Mouse (Mus musculus): ENCODE data around the gene Rhox3a2. TPM values are rescaled to one million over a fixed set of nuclear protein-coding genes. Genes with fewer than 3 reads are reported as not detected.

Rhox3a2 gene
- not detected for total RNA-seq (2023)

GRCm38 (mm10) chrX:37379728-37380127 lies at the start of gene Rhox3a2:
Gene Rhox3a2 (plus strand): TSS chrX:37380028.

GRCm38 (mm10) chrX:37390548-37390947 lies 10.7 kb downstream of the Rhox3a2 start, which contains the start of gene Rhox4a2:
Gene Rhox4a2 (plus strand): TSS chrX:37390848.

GRCm38 (mm10) chrX:37411767-37412166 lies 31.9 kb downstream of the Rhox3a2 start, which contains the start of gene Rhox2b:
Gene Rhox2b (plus strand): TSS chrX:37412067.

GRCm38 (mm10) chrX:37432194-37432593 lies 52.4 kb downstream of the Rhox3a2 start, which contains the start of gene Rhox4b:
Gene Rhox4b (plus strand): TSS chrX:37432494.

Other genes starting within 250 kb of the Rhox3a2 start
- gene Akap14, start 211.2 kb upstream of the Rhox3a2 start, total RNA-seq (2023): not detected
- 72.5 TPM for gene Ndufa1, start 188.9 kb upstream of the Rhox3a2 start, total RNA-seq (2023)
- 2.5 TPM for gene Rnf113a1, start 188.8 kb upstream of the Rhox3a2 start, total RNA-seq (2023)
- not detected for gene Gm9, start 169.0 kb upstream of the Rhox3a2 start, total RNA-seq (2023)
- not detected for gene Rhox1, start 157.8 kb upstream of the Rhox3a2 start, total RNA-seq (2023)
- not detected for gene Rhox2a, start 135.1 kb upstream of the Rhox3a2 start, total RNA-seq (2023)
- not detected for gene Rhox3a, start 130.1 kb upstream of the Rhox3a2 start, total RNA-seq (2023)
- not detected for gene Rhox4a, start 114.7 kb upstream of the Rhox3a2 start, total RNA-seq (2023)
- gene Rhox4a2, start 10.8 kb downstream of the Rhox3a2 start, total RNA-seq (2023): not detected
- gene Rhox2b, start 32.0 kb downstream of the Rhox3a2 start, total RNA-seq (2023): not detected
- gene Rhox4b, start 52.5 kb downstream of the Rhox3a2 start, total RNA-seq (2023): not detected
- not detected for gene Rhox2c, start 73.7 kb downstream of the Rhox3a2 start, total RNA-seq (2023)
- not detected for gene Rhox3c, start 78.6 kb downstream of the Rhox3a2 start, total RNA-seq (2023)
- not detected for gene Rhox4c, start 100.3 kb downstream of the Rhox3a2 start, total RNA-seq (2023)
- gene Rhox2d, start 113.4 kb downstream of the Rhox3a2 start, total RNA-seq (2023): not detected
- gene Rhox4d, start 134.3 kb downstream of the Rhox3a2 start, total RNA-seq (2023): not detected
- not detected for gene Rhox2e, start 150.4 kb downstream of the Rhox3a2 start, total RNA-seq (2023)
- not detected for gene Rhox3e, start 162.0 kb downstream of the Rhox3a2 start, total RNA-seq (2023)
- gene Rhox4e, start 177.4 kb downstream of the Rhox3a2 start, total RNA-seq (2023): not detected
- not detected for gene Rhox2f, start 191.4 kb downstream of the Rhox3a2 start, total RNA-seq (2023)
- gene Rhox3f, start 201.0 kb downstream of the Rhox3a2 start, total RNA-seq (2023): not detected
- not detected for gene Rhox4f, start 227.7 kb downstream of the Rhox3a2 start, total RNA-seq (2023)
- gene Rhox3g, start 248.6 kb downstream of the Rhox3a2 start, total RNA-seq (2023): not detected